Mouse (Mus musculus) erythroblast, embryonic 14.5 days (primary cell): ENCODE data around the gene Rgs3.

Source experiments
- GATA1 ChIP-seq: IDR thresholded peaks from 2 replicates; pipeline ENCODE4 v1.6.1; 2012; ENCODE audit warnings: low read length, inconsistent platforms, mixed read lengths
- TAL1 ChIP-seq: IDR thresholded peaks from 3 replicates; pipeline ENCODE4 v1.6.1; 2012; ENCODE audit warnings: low read length, inconsistent platforms, mixed read lengths

DNA sequence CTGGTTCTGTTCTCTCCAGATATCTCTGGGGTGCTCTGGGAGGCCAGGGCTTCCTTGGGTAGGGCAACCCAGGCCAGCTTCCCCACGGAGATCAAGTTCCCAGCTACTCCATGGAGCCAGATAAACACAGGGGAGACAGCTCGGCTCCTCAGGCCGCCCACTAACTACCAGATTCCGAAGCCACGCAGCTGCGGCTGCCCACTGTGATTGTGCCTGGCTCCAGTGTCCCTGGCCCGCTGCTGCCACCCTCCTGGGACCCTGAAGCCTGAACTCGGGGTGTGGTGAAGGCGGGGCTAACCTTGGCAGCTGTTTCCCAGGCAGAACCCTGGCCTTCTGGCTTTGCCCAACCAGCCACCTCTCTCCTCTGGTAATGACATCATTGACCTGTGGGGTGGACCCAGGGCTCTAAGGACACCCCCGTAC, 184.9 kb downstream of the Rgs3 start:
- no peak for TF ChIP-seq GATA1
- TF ChIP-seq TAL1 = no peak
